Mouse (Mus musculus) olfactory bulb, adult 2 months (tissue): Measurements from ENCODE around the gene Blnk.

Experiments used
- CTCF ChIP-seq: fragments of 200-500 bp; IDR thresholded peaks from 2 replicates; pipeline ENCODE4 v1.5.1; 2012; ENCODE audit warnings: low read depth, mild to moderate bottlenecking, low read length, moderate library complexity; ENCODE audit not compliant: insufficient read depth
- POLR2A ChIP-seq: fragments of 200-500 bp; IDR thresholded peaks from 2 replicates; pipeline ENCODE4 v1.6.1; 2012; ENCODE audit warnings: mild to moderate bottlenecking, low read depth, low read length, moderate library complexity; ENCODE audit not compliant: insufficient read depth

DNA sequence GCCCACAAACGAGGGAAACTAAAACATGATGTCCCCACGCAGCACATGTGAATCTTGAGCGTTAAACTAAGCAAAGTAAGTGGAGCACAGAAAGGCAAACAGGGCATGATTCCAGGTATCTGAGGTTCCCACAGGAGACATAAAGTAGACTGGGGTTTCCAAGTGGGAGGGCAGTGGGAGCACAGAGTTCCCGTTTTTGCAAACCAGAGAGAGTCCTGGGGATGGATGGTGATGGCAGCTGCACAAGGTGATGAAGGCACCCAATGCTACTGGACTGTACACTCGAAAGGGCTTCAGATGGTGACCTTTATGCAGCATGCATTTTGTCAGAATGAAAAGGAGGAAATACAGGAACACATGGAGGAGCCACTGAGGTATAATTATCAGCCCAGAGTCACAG, 5.5 kb downstream of the Blnk start:
- TF ChIP-seq POLR2A: no peak
- TF ChIP-seq CTCF: no peak
